Mouse (Mus musculus) thymus, adult 2 months (tissue): ENCODE data around the gene Gm49395. TPM values are rescaled to one million over a fixed set of nuclear protein-coding genes. Genes with fewer than 3 reads are reported as not detected.

Source experiments
- DNase-seq: peaks from one replicate; pipeline ENCODE4 v3.0.0; 2021
- H3K27ac ChIP-seq: fragments of 200-500 bp; 2 replicates; pipeline ENCODE4 v1.5.1; 2012; ENCODE audit warnings: low read length, control low read depth; ENCODE audit not compliant: control insufficient read depth, insufficient read depth
- H3K27me3 ChIP-seq: fragments of 200-500 bp; 2 replicates; pipeline ENCODE4 v1.6.1; 2012; ENCODE audit warnings: mild to moderate bottlenecking, low read length, moderate library complexity, mixed read lengths; ENCODE audit not compliant: control insufficient read depth, insufficient read depth
- H3K36me3 ChIP-seq: fragments of 200-500 bp; 2 replicates; pipeline ENCODE4 v1.6.1; 2012; ENCODE audit warnings: mild to moderate bottlenecking, low read length, moderate library complexity; ENCODE audit not compliant: control insufficient read depth, insufficient read depth
- H3K4me1 ChIP-seq: fragments of 200-500 bp; replicated peaks from 2 replicates; pipeline ENCODE4 v1.6.1; 2012; ENCODE audit warnings: low read length; ENCODE audit not compliant: control insufficient read depth, insufficient read depth
- H3K4me3 ChIP-seq: fragments of 200-500 bp; 2 replicates; pipeline ENCODE4 v1.5.1; 2012; ENCODE audit warnings: mild to moderate bottlenecking, low read length, control low read depth, moderate library complexity; ENCODE audit not compliant: control insufficient read depth, insufficient read depth
- CTCF ChIP-seq: fragments of 200-500 bp; IDR thresholded peaks from 2 replicates; pipeline ENCODE4 v1.5.1; 2012; ENCODE audit warnings: mild to moderate bottlenecking, control low read depth, low read length, moderate library complexity, borderline replicate concordance; ENCODE audit not compliant: control insufficient read depth, poor library complexity, insufficient read depth; ENCODE audit errors: extremely low read depth
- POLR2A ChIP-seq: fragments of 200-500 bp; IDR thresholded peaks from 2 replicates; pipeline ENCODE4 v1.6.1; 2012; ENCODE audit warnings: mild to moderate bottlenecking, low read length, control low read depth, moderate library complexity; ENCODE audit not compliant: control insufficient read depth, poor library complexity, insufficient read depth; ENCODE audit errors: extremely low read depth
- WGBS: fragments of 180-500 bp; shearing (Covaris S2); methylation state at CpG from one replicate; pipeline ENCODE4 v1.1.7; 2018; 5-methylcytosine and 5-hydroxymethylcytosine counted together
- polyA plus RNA-seq: library from polyadenylated mRNA; depleted of rRNA; stranded (reverse); fragments of >200 nt; gene quantifications from 2 replicates; pipeline ENCODE4 v1.2.3, GENCODE M21; 2012; rRNA removed

Gene Gm49395
- 0.62 and 1.5 TPM in 2 replicates for polyA plus RNA-seq

DNA sequence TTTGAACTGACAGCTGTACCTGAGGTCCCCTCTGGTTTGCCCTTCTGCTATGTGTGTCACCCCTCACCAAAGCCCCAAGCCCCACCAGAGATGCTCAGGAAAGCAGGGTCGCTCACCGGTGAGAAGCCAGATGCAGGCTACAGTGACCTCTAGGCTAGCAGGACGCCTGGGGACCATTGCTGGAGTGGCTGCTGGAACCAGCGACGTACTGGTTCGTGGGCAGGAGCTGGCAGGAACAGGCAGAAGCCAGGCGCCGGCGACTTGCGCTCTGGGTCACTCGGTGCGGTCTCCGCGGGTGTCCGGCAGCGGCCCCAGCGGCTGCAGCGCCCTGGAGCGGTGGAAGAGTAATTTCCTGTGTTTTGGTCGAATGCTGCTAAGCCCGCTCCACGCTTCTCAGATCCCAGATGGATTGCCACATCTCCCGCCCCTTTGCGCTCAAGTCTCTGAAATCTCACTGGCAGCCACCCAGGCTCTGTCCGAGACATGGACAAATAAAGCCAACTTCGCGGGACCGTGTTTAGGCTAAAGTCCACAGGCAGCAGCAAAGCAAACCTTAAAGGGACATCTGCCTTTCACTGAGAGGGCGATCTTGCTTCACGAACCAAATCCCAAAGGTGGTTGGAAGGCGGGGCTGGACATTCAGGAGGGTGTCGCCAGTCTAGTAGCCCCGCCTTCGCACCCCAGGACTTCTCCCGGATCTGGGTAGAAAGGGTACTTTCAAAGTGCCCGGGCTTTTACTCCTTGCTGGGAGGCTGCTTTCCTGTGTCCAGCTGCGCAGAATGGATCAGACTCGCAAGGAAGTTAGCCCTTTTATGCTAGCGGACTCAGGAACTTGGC, at the start of gene Gm49395, which contains the start of gene Itga1:
Gm49395 (minus strand) TSS at position 567 of the 837 bp plus-strand sequence.
Itga1 (minus strand) TSS at position 610 of the 837 bp plus-strand sequence.
- no peak within 1 kb of the TSS; the same call in 1 of the 2 replicates for H3K27ac ChIP-seq
- peak within 1 kb of the TSS; percentile 31 for H3K4me3 ChIP-seq
- H3K4me1 ChIP-seq, result no peaks in the 10 kb centered on the region
- TF ChIP-seq POLR2A (no peak), CTCF (no peak)
- 2% methylated on average over 39 of the region's 39 CpGs for WGBS
- H3K27me3 ChIP-seq, result peaks cover 5% of the 10 kb centered on the region
- H3K36me3 ChIP-seq, result no peaks in the 10 kb centered on the region
- no peak for DNase-seq

GRCm38 (mm10) chr13:115150602-115151001, 48.9 kb upstream of the Gm49395 start:
- H3K4me1 ChIP-seq, result no peaks in the 10 kb centered on the region
- 29% methylated on average over 1 of the region's 1 CpGs for WGBS
- H3K4me3 ChIP-seq, result no peak overlapping the region
- H3K27ac ChIP-seq, result no peak overlapping the region
- TF ChIP-seq CTCF, result no peak
- TF ChIP-seq POLR2A, result no peak
- no peaks in the 10 kb centered on the region for H3K36me3 ChIP-seq
- no peaks in the 10 kb centered on the region for H3K27me3 ChIP-seq
- DNase-seq, result no peak

DNA sequence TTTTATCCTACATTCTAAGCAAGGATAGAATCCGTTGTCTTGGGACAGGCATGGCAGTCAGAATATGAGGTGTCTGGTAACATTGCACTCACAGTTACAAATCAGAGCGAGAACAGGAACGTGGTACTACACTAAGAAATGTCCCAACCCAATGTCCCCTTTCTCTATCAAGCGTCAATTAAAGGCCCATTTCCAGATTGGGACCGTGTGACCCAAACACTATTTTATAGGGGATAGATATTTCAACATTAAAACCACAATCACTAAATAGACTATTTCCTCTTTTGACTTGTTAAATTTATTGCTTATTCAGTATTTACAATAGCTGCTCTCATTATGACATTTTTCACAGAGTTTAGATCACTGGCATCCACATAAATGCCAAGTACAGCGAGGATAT, 48.1 kb upstream of the Gm49395 start:
- no peak for TF ChIP-seq POLR2A
- TF ChIP-seq CTCF, result no peak
- Histone ChIP-seq H3K36me3 (no peaks in the 10 kb centered on the region), H3K27me3 (no peaks in the 10 kb centered on the region), H3K4me1 (no peaks in the 10 kb centered on the region), H3K27ac (no peak overlapping the region), H3K4me3 (no peak overlapping the region)
- DNase-seq, result no peak
- 83% methylated on average over 6 of the region's 6 CpGs for WGBS

DNA sequence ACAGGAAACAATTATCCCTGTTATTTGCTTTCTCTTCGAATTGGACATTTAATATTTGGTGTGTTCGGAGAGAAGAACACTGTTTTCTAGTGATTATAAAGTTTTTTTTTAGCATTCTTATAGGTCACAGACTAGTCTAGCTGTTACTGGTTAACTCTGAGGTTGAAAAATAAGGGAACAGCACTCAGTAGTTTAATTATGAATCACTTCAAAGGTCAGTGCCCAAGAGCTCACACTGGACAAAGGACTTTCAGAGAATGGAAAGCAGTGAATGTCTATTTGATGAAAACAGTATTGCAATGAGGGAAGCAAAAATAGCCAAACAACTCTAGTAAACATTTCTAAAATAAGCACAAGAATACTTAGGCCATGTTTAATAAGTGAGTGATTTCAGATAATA, 41.9 kb upstream of the Gm49395 start:
- DNase-seq, result no peak
- Histone ChIP-seq H3K27ac (no peak overlapping the region), H3K4me1 (no peaks in the 10 kb centered on the region)

DNA sequence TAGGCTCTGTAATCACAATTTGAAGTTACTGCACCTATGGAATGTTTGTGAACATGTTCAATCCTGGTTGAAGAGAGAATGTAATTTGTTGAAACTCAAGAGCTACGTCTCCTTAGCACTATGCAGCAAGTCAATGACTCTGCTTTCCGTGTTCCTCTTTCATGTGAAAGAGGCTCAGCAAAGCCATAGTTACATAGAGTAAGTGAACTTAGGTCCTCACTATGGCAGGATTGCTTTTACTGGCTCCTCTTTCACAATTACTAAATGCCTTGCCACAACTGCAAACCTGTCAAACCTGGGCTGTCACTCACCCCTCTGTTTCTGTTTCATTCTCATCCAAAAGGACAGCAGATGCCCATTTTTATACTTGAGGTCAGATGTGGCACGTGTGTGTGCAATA, 40.3 kb upstream of the Gm49395 start:
- DNase-seq, result no peak
- no peaks in the 10 kb centered on the region for H3K4me1 ChIP-seq
- no peak for TF ChIP-seq CTCF
- TF ChIP-seq POLR2A, result no peak
- no peak overlapping the region for H3K4me3 ChIP-seq
- 80% methylated on average over 3 of the region's 3 CpGs for WGBS
- no peaks in the 10 kb centered on the region for H3K36me3 ChIP-seq
- H3K27me3 ChIP-seq, result no peaks in the 10 kb centered on the region
- no peak overlapping the region for H3K27ac ChIP-seq

More for the DNA sequence above, 41.9 kb upstream of the Gm49395 start:
- WGBS, result 96% methylated on average over 2 of the region's 2 CpGs
- TF ChIP-seq CTCF (no peak), POLR2A (no peak)
- Histone ChIP-seq H3K36me3 (no peaks in the 10 kb centered on the region), H3K4me3 (no peak overlapping the region), H3K27me3 (no peaks in the 10 kb centered on the region)

GRCm38 (mm10) chr13:115138513-115138912, 36.8 kb upstream of the Gm49395 start:
- no peak overlapping the region for H3K27ac ChIP-seq
- no peak overlapping the region for H3K4me3 ChIP-seq
- no peaks in the 10 kb centered on the region for H3K4me1 ChIP-seq
- H3K36me3 ChIP-seq, result no peaks in the 10 kb centered on the region
- 91% methylated on average over 7 of the region's 7 CpGs for WGBS
- no peaks in the 10 kb centered on the region for H3K27me3 ChIP-seq
- no peak for DNase-seq
- TF ChIP-seq POLR2A, result no peak
- no peak for TF ChIP-seq CTCF
